Mouse (Mus musculus): ENCODE measurements around the gene Adipor2.

- no peak; the same call in 1 of the 2 replicates for TF ChIP-seq CTCF (IDR thresholded peaks at IDR 0.05; ENCODE audit: borderline replicate concordance, insufficient read depth, low read depth, low read length)
- no peak for TF ChIP-seq POLR2A (IDR thresholded peaks at IDR 0.05; ENCODE audit: borderline replicate concordance, insufficient read depth, low read length)
These were observed 98.1 kb downstream of the Adipor2 start for GRCm38 (mm10) chr6:119319358-119319757.
